Mouse (Mus musculus) bone marrow macrophage, adult 2 months (primary cell): Measurements from ENCODE around the gene Aif1l.

Source experiments
- CTCF ChIP-seq: IDR thresholded peaks from 2 replicates; pipeline ENCODE4 v1.5.1; 2012; ENCODE audit warnings: low read depth, mild to moderate bottlenecking, low read length, moderate library complexity
- POLR2A ChIP-seq: IDR thresholded peaks from 2 replicates; pipeline ENCODE4 v1.6.1; 2012; ENCODE audit warnings: mild to moderate bottlenecking, low read depth, low read length, borderline replicate concordance

GRCm38 (mm10) chr2:31964191-31964590 lies 14.3 kb downstream of the Aif1l start:
- no peak for TF ChIP-seq POLR2A
- TF ChIP-seq CTCF = no peak
